Mouse (Mus musculus) CH12F3 (cell line): ENCODE measurements around the gene Lsm4.

Source experiments
- in situ Hi-C: fragments of 300-500 bp; cut with MboI; formaldehyde crosslinking; loops from 2 replicates; pipeline ENCODE4 v1.14.3; 2020; ENCODE audit warnings: low sequenced_read_pairs

Gene Lsm4

GRCm38 (mm10) chr8:70648921-70649320 lies 24.1 kb upstream of the Lsm4 start:
- in situ Hi-C loops, result no loop called here

GRCm38 (mm10) chr8:70649324-70649723 lies 23.7 kb upstream of the Lsm4 start:
- in situ Hi-C loops, result no loop called here

GRCm38 (mm10) chr8:70650351-70650750 lies 22.7 kb upstream of the Lsm4 start:
- in situ Hi-C loops, result no loop called here

- in situ Hi-C loops, result no loop called here
These were observed 19.8 kb upstream of the Lsm4 start for GRCm38 (mm10) chr8:70653226-70653625.

DNA sequence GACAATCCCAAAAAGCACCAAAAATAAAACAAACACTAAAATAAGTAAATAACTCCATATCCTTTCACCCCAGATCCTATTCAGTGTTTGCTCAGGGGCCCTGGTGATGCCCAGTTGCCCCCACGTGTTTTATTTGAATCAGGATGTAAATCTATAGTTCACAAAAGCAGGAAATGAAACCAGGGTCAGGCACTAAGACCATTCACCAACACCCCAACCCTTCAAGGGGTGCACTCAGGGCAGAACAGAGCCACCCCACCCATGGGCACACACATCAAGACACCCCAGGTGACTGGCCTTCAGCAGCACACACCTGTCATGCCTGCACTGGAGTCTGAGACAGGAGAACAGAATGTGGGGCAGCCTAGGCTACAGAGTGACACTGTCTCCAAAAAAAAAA lies 18.9 kb upstream of the Lsm4 start:
- in situ Hi-C loops, result no loop called here

DNA sequence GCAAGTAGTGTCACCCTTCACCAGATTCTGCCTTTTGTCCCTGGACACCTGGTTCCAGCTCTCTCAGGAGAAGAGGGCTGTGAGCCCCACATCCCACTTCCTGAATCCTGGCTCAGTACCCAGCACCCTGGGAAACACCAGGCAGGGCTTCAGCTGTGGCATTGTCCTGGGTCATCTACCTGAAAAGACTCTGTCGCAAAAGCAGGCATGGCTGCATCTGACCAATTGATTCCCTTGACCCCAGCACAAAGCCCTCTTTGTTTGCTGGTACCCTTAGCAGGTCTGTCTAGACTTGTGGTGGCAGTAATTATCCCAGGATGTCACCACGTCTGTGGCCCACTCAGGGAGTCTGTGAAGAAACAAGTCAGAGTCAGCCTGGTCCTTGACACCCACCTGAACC lies 17.6 kb upstream of the Lsm4 start:
- in situ Hi-C loops, result no loop called here

DNA sequence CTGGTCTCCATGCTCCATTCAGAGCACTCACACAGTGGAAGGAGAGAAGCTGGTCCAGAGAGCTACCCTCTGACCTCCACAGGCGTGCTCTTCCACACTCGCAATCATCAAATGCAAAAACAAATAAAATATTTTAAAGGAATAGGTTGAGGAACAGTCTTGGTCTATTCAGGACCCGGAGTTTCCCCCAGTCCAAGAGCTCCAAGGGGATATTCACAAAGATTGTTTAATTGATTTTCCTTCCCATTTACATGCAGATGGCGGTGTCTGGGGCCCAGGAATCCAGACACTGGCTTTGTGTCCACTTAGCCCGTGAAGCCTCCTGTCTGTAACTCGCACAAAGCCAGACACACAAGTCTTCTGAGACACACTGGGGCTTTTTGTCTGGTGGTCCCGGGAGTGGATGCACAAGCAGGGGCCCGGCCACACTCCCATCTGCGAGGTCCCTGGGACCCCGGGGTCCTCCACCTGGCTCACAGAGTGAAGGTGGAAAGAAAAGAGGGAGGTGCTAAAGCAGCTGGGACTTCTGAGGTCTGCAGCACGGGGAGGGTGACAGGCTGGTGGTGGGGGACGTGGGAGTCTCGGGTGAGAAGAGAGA lies 16.8 kb upstream of the Lsm4 start:
- in situ Hi-C loops, result no loop called here

DNA sequence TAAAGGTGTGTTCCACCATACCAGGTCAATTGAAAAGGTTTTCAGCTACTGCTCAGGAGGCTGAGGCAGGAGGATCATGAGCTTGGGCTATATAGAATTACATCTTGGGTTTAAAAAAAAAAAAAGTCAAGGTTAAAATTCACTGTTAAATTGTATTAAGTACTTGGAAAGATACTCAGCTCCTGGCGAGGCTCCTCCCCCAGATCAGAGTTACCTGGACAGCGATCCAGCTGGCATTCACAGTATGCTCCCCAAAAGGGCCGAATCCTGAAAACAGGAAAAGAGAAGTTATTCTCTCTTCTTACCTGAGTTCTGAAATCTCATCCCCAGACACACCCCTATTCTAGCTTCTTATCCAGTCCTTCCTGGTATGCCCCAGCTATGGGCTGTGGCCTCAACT lies 15.8 kb upstream of the Lsm4 start:
- in situ Hi-C loops, result no loop called here

- in situ Hi-C loops, result no loop called here
These were observed 15.3 kb upstream of the Lsm4 start for GRCm38 (mm10) chr8:70657739-70658138.

- in situ Hi-C loops, result no loop called here
These were observed 14.0 kb upstream of the Lsm4 start for GRCm38 (mm10) chr8:70658897-70659603.

DNA sequence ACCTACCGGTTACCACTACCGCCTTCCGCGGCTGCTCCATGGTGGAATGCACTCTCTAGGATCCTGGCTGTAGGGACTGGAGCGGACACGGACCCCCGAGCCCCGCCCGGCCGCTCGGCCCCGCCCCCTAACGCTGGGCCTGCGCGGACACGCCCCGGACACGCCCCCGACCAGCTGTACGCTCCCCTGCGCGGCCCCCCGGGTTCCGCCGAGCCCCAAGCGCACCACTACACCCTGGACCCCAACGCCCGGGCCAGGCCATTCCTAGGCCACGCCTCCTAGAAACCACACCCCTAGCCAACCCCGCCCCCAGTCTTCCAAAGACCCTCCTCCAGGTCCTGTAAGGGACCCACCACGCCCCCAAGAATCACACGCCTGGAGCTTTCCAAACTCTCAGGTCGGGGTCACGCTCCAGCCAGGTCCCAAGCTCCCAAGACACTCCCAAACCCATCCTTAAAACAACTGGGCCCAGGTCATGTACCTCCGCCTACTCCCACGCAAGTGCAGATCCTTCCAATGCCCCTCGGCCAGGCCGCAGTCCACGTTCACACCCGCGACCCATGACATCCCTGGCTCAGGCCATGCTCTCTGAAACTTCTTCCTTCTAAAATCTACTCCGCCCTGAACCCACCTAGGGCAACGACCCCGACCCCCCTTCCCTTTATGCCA lies 13.3 kb upstream of the Lsm4 start:
- in situ Hi-C loops, result no loop called here

DNA sequence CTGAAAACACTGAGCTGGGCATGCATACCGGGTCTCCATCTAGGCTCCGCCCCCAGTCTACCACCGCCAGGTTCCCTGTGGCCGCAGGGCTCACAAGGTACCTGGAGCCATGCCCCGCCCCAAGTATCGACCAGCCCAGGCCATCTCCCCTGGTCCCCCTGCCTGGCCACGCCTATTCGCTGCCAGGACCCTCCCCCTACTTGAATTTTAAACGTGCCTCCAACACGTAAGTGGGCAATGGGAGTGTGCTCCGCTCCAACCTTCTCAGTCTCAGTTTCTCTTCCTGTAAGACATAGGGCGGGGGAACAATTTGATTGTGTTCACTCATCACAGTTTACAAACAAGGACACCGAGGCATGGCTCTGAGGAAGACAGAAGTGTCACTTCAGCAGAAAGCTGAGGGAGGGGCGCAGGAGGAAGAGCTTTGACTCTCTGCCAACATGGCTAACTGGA lies 12.7 kb upstream of the Lsm4 start, which contains the start of gene Pgpep1:
Gene Pgpep1 (minus strand): TSS at position 116 of the 453 bp plus-strand sequence.
- in situ Hi-C loops, result no loop called here

- in situ Hi-C loops, result no loop called here
These were observed 9.4 kb upstream of the Lsm4 start for GRCm38 (mm10) chr8:70663691-70664090.

- in situ Hi-C loops, result no loop called here
These were observed 8.4 kb upstream of the Lsm4 start for GRCm38 (mm10) chr8:70664631-70665030.

GRCm38 (mm10) chr8:70665599-70665998 lies 7.4 kb upstream of the Lsm4 start:
- in situ Hi-C loops, result no loop called here

DNA sequence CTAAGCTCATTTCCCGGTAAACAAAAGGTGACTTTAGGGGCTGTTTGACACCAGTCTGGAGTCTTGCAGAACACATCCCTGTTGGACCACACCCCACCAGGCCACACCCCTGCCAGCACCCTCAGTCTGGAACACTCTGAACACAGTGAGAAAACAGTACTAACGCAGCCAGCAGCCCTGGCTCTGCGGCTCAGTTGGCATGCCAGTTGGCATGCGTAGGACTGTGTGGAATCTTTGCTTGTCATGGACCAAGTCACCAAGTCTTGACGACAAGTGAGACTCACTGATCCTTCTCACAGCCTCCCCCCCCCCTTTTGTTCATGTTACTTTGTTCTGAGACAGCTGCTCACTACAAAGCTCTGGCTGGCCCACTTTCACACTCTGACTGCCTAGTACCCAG lies 6.0 kb upstream of the Lsm4 start:
- in situ Hi-C loops, result no loop called here

DNA sequence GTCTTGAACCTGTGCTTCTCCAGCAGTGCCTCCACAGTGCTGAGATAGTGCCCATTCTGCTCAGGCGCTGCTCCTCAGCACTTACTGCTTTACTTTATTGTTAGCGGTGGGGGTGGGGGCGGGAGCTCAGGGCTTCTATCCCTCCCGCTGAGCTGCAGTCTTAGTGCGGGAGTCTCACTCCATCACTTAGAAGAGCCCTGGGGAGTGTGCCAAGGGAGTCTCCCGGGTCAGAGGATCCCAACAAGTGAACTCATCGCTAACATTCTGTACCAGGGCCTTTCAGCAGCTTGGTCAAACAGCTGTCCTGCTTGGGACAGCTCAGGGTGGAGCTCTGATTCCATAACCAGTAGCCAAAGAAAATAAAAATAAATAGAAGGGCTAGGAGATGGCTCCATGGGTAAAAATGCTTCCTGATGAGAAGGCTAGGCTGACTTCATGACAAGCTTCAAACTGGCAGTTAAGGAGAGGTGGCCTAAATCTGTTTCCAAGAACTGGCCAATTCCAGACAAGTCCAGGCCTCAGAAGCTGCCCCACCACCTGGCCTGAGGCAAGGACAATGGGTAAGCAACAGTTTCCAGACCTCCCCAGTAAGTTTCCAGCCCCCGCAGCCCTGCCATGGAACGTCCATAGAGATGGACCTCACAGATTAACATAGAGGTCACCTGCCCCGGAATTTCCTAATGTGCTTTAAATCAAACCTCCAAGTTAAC lies 1.3 kb upstream of the Lsm4 start:
- in situ Hi-C loops, result no loop called here

DNA sequence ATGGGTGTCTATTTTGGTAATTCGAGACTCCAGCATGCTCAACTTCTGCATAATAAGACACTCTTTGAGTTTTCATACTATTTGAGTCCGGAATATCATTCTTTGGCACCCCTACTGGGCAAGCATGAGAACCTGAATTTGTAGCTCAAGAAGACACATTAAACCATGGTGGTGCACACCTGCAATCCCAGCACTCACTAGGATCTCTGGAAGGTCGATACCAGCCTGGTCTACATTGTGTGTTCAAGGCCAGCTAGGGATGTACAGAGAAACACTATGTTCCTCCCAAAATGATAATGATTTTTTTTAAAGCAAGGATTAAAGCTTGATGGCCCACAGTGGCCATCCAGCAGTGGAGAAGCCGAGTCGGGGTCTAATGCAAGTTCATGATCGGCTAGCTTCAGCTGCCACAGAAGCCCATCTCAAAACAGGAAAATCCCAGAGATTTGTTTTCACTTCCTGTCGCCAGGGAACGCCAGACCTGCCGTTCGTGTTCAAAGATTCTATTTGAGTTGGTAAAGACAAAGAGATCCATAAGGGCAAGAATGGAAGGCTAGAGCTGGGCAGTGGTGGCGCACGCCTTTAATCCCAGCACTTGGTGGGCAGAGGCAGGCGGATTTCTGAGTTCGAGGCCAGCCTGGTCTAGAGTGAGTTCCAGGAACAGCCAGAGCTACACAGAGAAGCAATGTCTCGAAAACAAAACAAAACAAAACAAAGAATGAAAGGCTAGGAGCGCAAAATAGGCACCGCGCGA lies 546 bp upstream of the Lsm4 start:
- in situ Hi-C loops, result no loop called here

DNA sequence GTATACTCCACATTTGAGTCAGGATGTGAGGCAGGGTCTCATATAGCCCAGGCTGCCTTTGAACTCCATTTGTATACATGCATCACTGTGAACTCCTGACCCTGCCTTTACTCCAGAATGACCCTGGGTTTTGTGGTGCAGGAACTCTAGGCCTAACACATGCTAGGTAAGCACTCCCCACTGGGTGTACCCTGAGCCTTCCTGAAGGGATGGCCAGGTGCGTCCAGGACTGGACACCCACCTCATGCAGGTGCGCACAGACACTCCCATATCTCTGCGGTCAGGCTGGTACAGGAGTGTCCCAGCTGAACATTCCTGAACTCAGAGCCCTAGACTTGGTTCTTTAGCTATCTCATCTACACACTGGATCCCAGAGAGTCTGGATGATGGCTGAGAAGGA lies 1.1 kb downstream of the Lsm4 start:
- in situ Hi-C loops, result no loop called here

DNA sequence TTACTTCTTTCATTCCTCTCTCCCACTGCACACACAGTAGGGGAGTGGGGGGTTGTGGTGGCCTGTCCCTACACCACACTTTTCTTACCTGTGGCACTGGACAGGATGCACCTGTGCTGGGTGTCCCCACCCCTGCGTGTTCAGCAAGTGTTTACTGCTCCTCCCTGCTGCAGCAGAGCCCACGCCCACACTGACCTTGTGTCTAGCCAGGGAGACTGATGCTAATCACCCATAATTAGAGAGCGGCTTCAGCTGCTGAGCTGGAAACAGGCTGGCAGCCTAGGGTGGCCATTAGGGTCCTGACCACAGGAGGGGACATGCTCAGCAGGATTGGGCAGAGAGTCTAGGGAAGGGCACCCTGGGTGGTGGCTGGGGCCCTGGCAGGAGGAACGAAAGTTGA lies 1.7 kb downstream of the Lsm4 start:
- in situ Hi-C loops, result no loop called here

DNA sequence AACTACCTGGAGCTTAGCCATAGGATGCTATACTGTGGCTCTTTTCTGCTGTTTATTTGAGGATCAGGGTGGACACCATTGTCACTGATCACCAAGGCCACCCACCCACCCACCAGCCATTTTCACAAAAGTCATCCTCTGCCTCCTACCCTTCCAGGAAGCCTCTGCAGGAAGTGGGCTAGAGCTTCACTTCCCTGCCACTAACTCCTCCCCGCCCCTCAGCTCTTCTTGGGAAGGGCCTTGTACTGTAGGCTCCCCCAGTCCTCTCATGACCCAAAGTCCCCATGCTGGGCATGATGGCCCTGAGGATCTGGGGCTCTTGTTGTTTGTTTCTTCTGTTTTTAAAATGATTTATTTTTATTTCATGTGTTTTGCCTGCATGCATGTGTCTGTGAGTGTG lies 2.3 kb downstream of the Lsm4 start:
- in situ Hi-C loops, result no loop called here
